Mouse (Mus musculus): ENCODE measurements around the gene Cdh3.

- TF ChIP-seq USF1 (IDR thresholded peaks at IDR 0.05; ENCODE audit: low read depth) (no peak), CTCF (IDR thresholded peaks at IDR 0.05; ENCODE audit: control insufficient read depth, insufficient read depth, insufficient read length) (no peak), MAX (IDR thresholded peaks at IDR 0.05) (no peak)
Observed at GRCm38 (mm10) chr8:106576849-106577555, 66.3 kb downstream of the Cdh3 start.

Measured in C2C12 (cell line).